Mouse (Mus musculus) myocyte (in vitro differentiated cells): ENCODE results near the gene Mrap.

Experiments used
- CEBPB ChIP-seq: IDR thresholded peaks from 2 replicates; pipeline ENCODE4 v1.6.1; 2011; ENCODE audit warnings: mild to moderate bottlenecking, moderate library complexity; ENCODE audit not compliant: poor library complexity, insufficient read depth, severe bottlenecking
- E2F4 ChIP-seq: IDR thresholded peaks from one replicate; pipeline ENCODE4 v1.6.1; 2011; ENCODE audit warnings: mild to moderate bottlenecking, control low read depth, moderate library complexity; ENCODE audit not compliant: insufficient read depth
- MAX ChIP-seq: IDR thresholded peaks from one replicate; pipeline ENCODE4 v1.6.1; 2011; ENCODE audit warnings: low read depth, mild to moderate bottlenecking, control low read depth
- MYOD1 ChIP-seq, 3 experiments: IDR thresholded peaks; one replicate each; pipeline ENCODE4 v1.6.1; 2011; ENCODE audit warnings: control low read depth in 2 of 3, low read depth in 2 of 3, mild to moderate bottlenecking in 2 of 3, moderate library complexity in 1 of 3; ENCODE audit not compliant: insufficient read length in 2 of 3, control insufficient read depth in 1 of 3
- MYOG ChIP-seq, 3 experiments: IDR thresholded peaks; one replicate each; pipeline ENCODE4 v1.6.1; 2011; ENCODE audit warnings: control low read depth in 2 of 3, low read depth in 2 of 3, mild to moderate bottlenecking in 2 of 3; ENCODE audit not compliant: insufficient read length in 2 of 3, control insufficient read depth in 1 of 3, insufficient read depth in 1 of 3
- POLR2A ChIP-seq: IDR thresholded peaks from one replicate; pipeline ENCODE4 v1.6.1; 2011; ENCODE audit warnings: low read depth, mild to moderate bottlenecking, control low read depth, moderate library complexity; ENCODE audit not compliant: insufficient read length
- POLR2AphosphoS2 ChIP-seq: IDR thresholded peaks from one replicate; pipeline ENCODE4 v1.6.1; 2011; ENCODE audit warnings: low read depth, control low read depth; ENCODE audit not compliant: insufficient read length
- REST ChIP-seq: IDR thresholded peaks from one replicate; pipeline ENCODE4 v1.6.1; 2011; ENCODE audit warnings: mild to moderate bottlenecking, control low read depth, moderate library complexity; ENCODE audit not compliant: insufficient read depth, insufficient read length
- TCF3 ChIP-seq: IDR thresholded peaks from one replicate; pipeline ENCODE4 v1.6.1; 2011; ENCODE audit warnings: low read depth, control low read depth; ENCODE audit not compliant: insufficient read length
- USF1 ChIP-seq: IDR thresholded peaks from one replicate; pipeline ENCODE4 v1.6.1; 2011; ENCODE audit warnings: low read depth, mild to moderate bottlenecking, control low read depth, moderate library complexity

DNA sequence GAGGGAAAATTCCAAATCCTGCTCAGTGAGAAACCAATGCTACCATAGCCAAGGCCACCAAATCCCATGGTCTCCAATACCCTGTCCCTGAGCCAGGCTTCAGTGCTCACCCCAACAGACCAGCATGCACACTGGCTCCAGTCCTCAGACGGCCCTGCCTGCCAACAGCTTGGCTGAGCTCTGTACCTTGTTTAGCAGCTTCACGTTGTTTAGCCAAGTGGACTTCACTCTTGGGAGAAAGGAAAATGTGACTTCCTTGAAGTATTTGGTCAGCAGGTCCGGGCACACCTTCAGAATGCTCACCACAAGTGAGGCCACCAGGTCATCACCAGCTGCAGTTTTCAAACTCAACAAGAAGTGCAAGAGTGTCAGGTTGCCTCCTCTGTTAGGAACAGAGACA is 54.5 kb downstream of the Mrap start:
- TF ChIP-seq E2F4 (no peak), POLR2A (no peak), POLR2AphosphoS2 (no peak), USF1 (no peak), TCF3 (no peak), MYOG (IDR thresholded peaks at IDR 0.05; ENCODE audit: control insufficient read depth in 1 of 3, insufficient read depth in 1 of 3, insufficient read length in 2 of 3, low read depth in 2 of 3) (no peak), MYOD1 (IDR thresholded peaks at IDR 0.05; ENCODE audit: control insufficient read depth in 1 of 3, insufficient read length in 2 of 3, low read depth in 2 of 3) (no peak), MAX (no peak), REST (no peak), CEBPB (no peak)
